Mouse (Mus musculus) hindbrain, embryonic 14.5 days (tissue): ENCODE data around the gene Shd. TPM values are rescaled to one million over a fixed set of nuclear protein-coding genes. Genes with fewer than 3 reads are reported as not detected.
"Not testable (repeated sequence)": the region's sequence is repeated elsewhere in the genome, so short reads cannot be mapped to it uniquely, and the experiment has no call there.

Source experiments
- ATAC-seq: fragments of 200-750 bp; cut with Nextera tagmentation; 2 replicates; pipeline ENCODE4 v1.8.0; 2017; ENCODE audit warnings: moderate number of reproducible peaks, mild to moderate bottlenecking, moderate TSS enrichment, moderate library complexity; ENCODE audit not compliant: low FRiP score
- DNase-seq: peaks from one replicate; pipeline ENCODE4 v3.0.0-alpha.2; 2015; ENCODE audit warnings: low spot score
- H3K27ac ChIP-seq: fragments of 300-500 bp; sonication (generic); 2 replicates; pipeline ENCODE4 v1.5.1; 2014; ENCODE audit warnings: mild to moderate bottlenecking, moderate library complexity
- H3K27me3 ChIP-seq: fragments of 300-500 bp; sonication (generic); 2 replicates; pipeline ENCODE4 v1.6.1; 2014; ENCODE audit warnings: mild to moderate bottlenecking, low read length, mixed read lengths; ENCODE audit not compliant: control insufficient read depth, insufficient read depth
- H3K36me3 ChIP-seq: fragments of 300-500 bp; sonication (generic); replicated peaks from 2 replicates; pipeline ENCODE4 v1.6.1; 2014; ENCODE audit not compliant: control insufficient read depth, insufficient read depth
- H3K4me1 ChIP-seq: fragments of 300-500 bp; sonication (generic); replicated peaks from 2 replicates; pipeline ENCODE4 v1.6.1; 2014; ENCODE audit warnings: antibody characterized with exemption, low read length, mixed read lengths; ENCODE audit not compliant: control insufficient read depth, insufficient read depth
- H3K4me2 ChIP-seq: fragments of 300-500 bp; sonication (generic); replicated peaks from 2 replicates; pipeline ENCODE4 v1.6.1; 2014; ENCODE audit warnings: mild to moderate bottlenecking, moderate library complexity
- H3K4me3 ChIP-seq: fragments of 300-500 bp; sonication (generic); replicated peaks from 2 replicates; pipeline ENCODE4 v1.5.1; 2014; ENCODE audit warnings: mild to moderate bottlenecking, low read length
- H3K9ac ChIP-seq: fragments of 300-500 bp; sonication (generic); 2 replicates; pipeline ENCODE4 v1.6.1; 2014
- H3K9me3 ChIP-seq: fragments of 300-500 bp; sonication (generic); 2 replicates; pipeline ENCODE4 v1.6.1; 2016; ENCODE audit warnings: low read length; ENCODE audit not compliant: control insufficient read depth
- WGBS: fragments of 180-500 bp; shearing (Covaris S2); extraction: QIAGEN DNeasy Blood & Tissue Kit; methylation state at CpG from one replicate; pipeline ENCODE4 v1.1.7; 2014; 5-methylcytosine and 5-hydroxymethylcytosine counted together
- polyA plus RNA-seq: library from polyadenylated mRNA; unstranded; fragments of >200 nt; fragmentation: Nextera tagmentation; extraction: Ambion mirVana; gene quantifications from 2 replicates; pipeline ENCODE4 v1.2.1, GENCODE M21; 2014

The Shd gene
- polyA plus RNA-seq, result 149 and 167 TPM in 2 replicates

GRCm38 (mm10) chr17:55969966-55970891 lies at the start of gene Shd:
Gene Shd (plus strand): TSS chr17:55970467.
- Histone ChIP-seq H3K4me1 (peaks cover 29% of the 10 kb centered on the region), H3K4me2 (peak within 1 kb of the TSS; percentile 88), H3K9me3 (no peaks in the 10 kb centered on the region), H3K27ac (peak within 1 kb of the TSS; percentile 90), H3K36me3 (peaks cover 47% of the 10 kb centered on the region), H3K4me3 (peak within 1 kb of the TSS; percentile 53), H3K27me3 (no peaks in the 10 kb centered on the region), H3K9ac (peak within 1 kb of the TSS; percentile 84)
- ATAC-seq (peak; percentile 52), DNase-seq (peak; percentile 58)
- 7% methylated on average over 49 of the region's 55 CpGs for WGBS

GRCm38 (mm10) chr17:55931553-55932502 lies 38.4 kb upstream of the Shd start:
- Histone ChIP-seq H3K27me3 (no peaks in the 10 kb centered on the region), H3K4me2 (peak overlapping the region; percentile 75), H3K9me3 (0 out of 2 replicates have a peak, but pooled peaks cover 4% of the 10 kb centered on the region), H3K4me3 (peak overlapping the region; percentile 53), H3K27ac (peak overlapping the region; percentile 86), H3K4me1 (no peaks in the 10 kb centered on the region; the same call in 1 of the 2 replicates), H3K9ac (peak overlapping the region; percentile 80), H3K36me3 (no peaks in the 10 kb centered on the region)
- WGBS, result 2% methylated on average over 30 of the region's 33 CpGs
- peak; percentile 96 for ATAC-seq
- DNase-seq, result peak; percentile 72

GRCm38 (mm10) chr17:55932635-55933034 lies 37.6 kb upstream of the Shd start:
- 80% methylated on average over 2 of the region's 2 CpGs for WGBS
- ATAC-seq, result 0 out of 2 replicates have a peak, but pooled peaks have one; percentile 9
- H3K27me3 ChIP-seq, result no peaks in the 10 kb centered on the region
- H3K27ac ChIP-seq, result no peak overlapping the region; the same call in 1 of the 2 replicates
- H3K4me2 ChIP-seq, result peak overlapping the region; percentile 75
- no peak for DNase-seq
- no peaks in the 10 kb centered on the region; the same call in 1 of the 2 replicates for H3K4me1 ChIP-seq
- H3K9me3 ChIP-seq, result peaks cover 8% of the 10 kb centered on the region
- H3K9ac ChIP-seq, result peak overlapping the region; percentile 80
- H3K4me3 ChIP-seq, result peak overlapping the region; percentile 53
- no peaks in the 10 kb centered on the region for H3K36me3 ChIP-seq

GRCm38 (mm10) chr17:55933191-55933590 lies 37.1 kb upstream of the Shd start:
- H3K4me2 ChIP-seq, result no peak overlapping the region; the same call in 1 of the 2 replicates
- ATAC-seq (no peak), DNase-seq (no peak)
- 96% methylated on average over 15 of the region's 15 CpGs for WGBS
- no peak overlapping the region for H3K27ac ChIP-seq
- H3K4me1 ChIP-seq, result no peaks in the 10 kb centered on the region; the same call in 1 of the 2 replicates
- no peaks in the 10 kb centered on the region for H3K27me3 ChIP-seq
- 0 out of 2 replicates have a peak, but pooled peaks cover 3% of the 10 kb centered on the region for H3K36me3 ChIP-seq
- H3K4me3 ChIP-seq, result no peak overlapping the region
- H3K9ac ChIP-seq, result no peak overlapping the region
- peaks cover 12% of the 10 kb centered on the region for H3K9me3 ChIP-seq

GRCm38 (mm10) chr17:55944387-55944865 lies 25.8 kb upstream of the Shd start:
- H3K4me2 ChIP-seq, result peak overlapping the region; percentile 78
- ATAC-seq, H3K9me3 ChIP-seq, H3K4me1 ChIP-seq, H3K27me3 ChIP-seq, DNase-seq, H3K36me3 ChIP-seq: not testable (repeated sequence)
- 36% methylated on average over 10 of the region's 10 CpGs for WGBS
- H3K4me3 ChIP-seq, result peak overlapping the region; percentile 40
- H3K9ac ChIP-seq, result peak overlapping the region; percentile 59
- H3K27ac ChIP-seq, result peak overlapping the region; percentile 91

- H3K27me3 ChIP-seq, H3K4me1 ChIP-seq, H3K9me3 ChIP-seq, H3K36me3 ChIP-seq: not testable (repeated sequence)
- WGBS, result under 1% methylated on average over 53 of the region's 56 CpGs
- Histone ChIP-seq H3K9ac (peak overlapping the region; percentile 59), H3K4me2 (peak overlapping the region; percentile 78), H3K4me3 (peak overlapping the region; percentile 40), H3K27ac (peak overlapping the region; percentile 91)
- DNase-seq, result peak; percentile 76
- peak; percentile 98 for ATAC-seq
These were observed 25.2 kb upstream of the Shd start for GRCm38 (mm10) chr17:55944866-55945682.

- 39% methylated on average over 5 of the region's 5 CpGs for WGBS
- no peaks in the 10 kb centered on the region for H3K27me3 ChIP-seq
- DNase-seq (no peak), ATAC-seq (no peak)
- peak overlapping the region; percentile 59 for H3K9ac ChIP-seq
- H3K9me3 ChIP-seq, result 0 out of 2 replicates have a peak, but pooled peaks cover under 1% of the 10 kb centered on the region
- H3K4me1 ChIP-seq, result peaks cover 4% of the 10 kb centered on the region
- H3K4me2 ChIP-seq, result peak overlapping the region; percentile 78
- H3K36me3 ChIP-seq, result peaks cover under 1% of the 10 kb centered on the region; the same call in 1 of the 2 replicates
- H3K27ac ChIP-seq, result peak overlapping the region; percentile 91
- H3K4me3 ChIP-seq, result peak overlapping the region; percentile 40
These were observed 24.6 kb upstream of the Shd start for GRCm38 (mm10) chr17:55945696-55946095.

GRCm38 (mm10) chr17:55948647-55949046 lies 21.6 kb upstream of the Shd start:
- Histone ChIP-seq H3K36me3 (no peaks in the 10 kb centered on the region), H3K4me2 (no peak overlapping the region), H3K4me3 (no peak overlapping the region), H3K4me1 (peaks cover 4% of the 10 kb centered on the region), H3K9ac (no peak overlapping the region), H3K27ac (no peak overlapping the region), H3K9me3 (no peaks in the 10 kb centered on the region), H3K27me3 (no peaks in the 10 kb centered on the region)
- no peak for DNase-seq
- no peak for ATAC-seq
- 91% methylated on average over 4 of the region's 4 CpGs for WGBS
